Mouse (Mus musculus) limb, embryonic 11.5 days (tissue): ENCODE measurements around the gene Mypop. TPM values are rescaled to one million over a fixed set of nuclear protein-coding genes. Genes with fewer than 3 reads are reported as not detected.

Experiments used
- ATAC-seq: fragments of 200-750 bp; cut with Nextera tagmentation; 2 replicates; pipeline ENCODE4 v1.8.0; 2017; ENCODE audit warnings: low read depth; ENCODE audit not compliant: insufficient number of reproducible peaks, low FRiP score, low TSS enrichment
- DNase-seq: peaks from one replicate; pipeline ENCODE4 v3.0.0-alpha.2; 2015; ENCODE audit warnings: low spot score
- H3K27ac ChIP-seq: fragments of 300-500 bp; sonication (generic); replicated peaks from 2 replicates; pipeline ENCODE4 v1.5.1; 2014; ENCODE audit warnings: low read depth, mild to moderate bottlenecking, low read length
- H3K27me3 ChIP-seq: fragments of 300-500 bp; sonication (generic); 2 replicates; pipeline ENCODE4 v1.6.1; 2014; ENCODE audit warnings: mild to moderate bottlenecking, low read length, mixed read lengths; ENCODE audit not compliant: control insufficient read depth, insufficient read depth
- H3K36me3 ChIP-seq: fragments of 300-500 bp; sonication (generic); 2 replicates; pipeline ENCODE4 v1.6.1; 2014; ENCODE audit warnings: mild to moderate bottlenecking, low read length, moderate library complexity, mixed read lengths; ENCODE audit not compliant: control insufficient read depth, insufficient read depth
- H3K4me1 ChIP-seq: fragments of 300-500 bp; sonication (generic); 2 replicates; pipeline ENCODE4 v1.6.1; 2014; ENCODE audit warnings: low read length, mixed read lengths; ENCODE audit not compliant: control insufficient read depth, insufficient read depth
- H3K4me2 ChIP-seq: fragments of 300-500 bp; sonication (generic); 2 replicates; pipeline ENCODE4 v1.6.1; 2014; ENCODE audit warnings: low read depth, mild to moderate bottlenecking, moderate library complexity; ENCODE audit not compliant: severe bottlenecking
- H3K4me3 ChIP-seq: fragments of 300-500 bp; sonication (generic); 2 replicates; pipeline ENCODE4 v1.5.1; 2014; ENCODE audit warnings: low read depth, low read length
- H3K9ac ChIP-seq: fragments of 300-500 bp; sonication (generic); 2 replicates; pipeline ENCODE4 v1.6.1; 2014; ENCODE audit warnings: mild to moderate bottlenecking, low read length
- H3K9me3 ChIP-seq: fragments of 300-500 bp; sonication (generic); 2 replicates; pipeline ENCODE4 v1.6.1; 2016; ENCODE audit warnings: low read length; ENCODE audit not compliant: control insufficient read depth
- WGBS: fragments of 180-500 bp; shearing (Covaris S2); extraction: QIAGEN DNeasy Blood & Tissue Kit; methylation state at CpG from one replicate; pipeline ENCODE4 v1.1.7; 2014; 5-methylcytosine and 5-hydroxymethylcytosine counted together
- polyA plus RNA-seq: library from polyadenylated mRNA; unstranded; fragments of >200 nt; fragmentation: Nextera tagmentation; extraction: Ambion mirVana; gene quantifications from 2 replicates; pipeline ENCODE4 v1.2.1, GENCODE M21; 2014

Mypop gene
- polyA plus RNA-seq, 1 experiment from 2014 or later, result 5.7 TPM

DNA sequence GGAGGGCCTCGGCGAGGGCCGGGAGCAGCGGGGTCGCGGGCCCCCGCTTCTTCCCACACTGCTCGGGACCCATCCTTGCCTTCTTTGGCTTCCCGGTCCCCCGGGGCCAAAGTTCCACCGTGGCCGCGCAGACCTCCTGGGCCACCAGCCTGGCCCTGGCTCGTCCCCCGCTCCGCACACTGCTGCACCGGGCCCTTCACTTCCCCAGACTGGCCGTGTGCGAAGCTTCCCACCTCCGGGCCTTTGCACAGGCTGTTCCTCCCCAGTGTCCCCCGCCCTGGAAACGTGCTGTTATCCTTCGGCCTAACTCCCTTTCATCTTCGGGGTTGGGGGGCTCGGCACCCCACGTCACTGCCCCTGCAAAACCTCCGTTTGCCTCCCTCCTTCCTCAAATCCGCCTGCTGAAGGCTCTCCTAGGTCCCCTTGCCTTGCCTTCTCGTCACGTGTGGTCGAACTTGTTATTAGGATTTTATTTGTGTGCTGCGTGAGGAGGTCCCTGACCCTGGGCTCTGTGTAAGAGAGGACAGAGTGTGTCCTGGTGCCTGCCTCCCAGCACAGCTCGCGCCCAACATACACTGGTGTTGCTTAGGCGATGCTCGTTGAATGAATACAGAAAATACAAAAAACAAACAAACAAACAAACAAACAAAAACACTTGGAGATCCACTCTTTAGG is 33.7 kb downstream of the Mypop start:
- 2% methylated on average over 27 of the region's 36 CpGs for WGBS
- H3K27ac ChIP-seq, result 0 out of 2 replicates have a peak overlapping the region, but pooled peaks have one; percentile 47

DNA sequence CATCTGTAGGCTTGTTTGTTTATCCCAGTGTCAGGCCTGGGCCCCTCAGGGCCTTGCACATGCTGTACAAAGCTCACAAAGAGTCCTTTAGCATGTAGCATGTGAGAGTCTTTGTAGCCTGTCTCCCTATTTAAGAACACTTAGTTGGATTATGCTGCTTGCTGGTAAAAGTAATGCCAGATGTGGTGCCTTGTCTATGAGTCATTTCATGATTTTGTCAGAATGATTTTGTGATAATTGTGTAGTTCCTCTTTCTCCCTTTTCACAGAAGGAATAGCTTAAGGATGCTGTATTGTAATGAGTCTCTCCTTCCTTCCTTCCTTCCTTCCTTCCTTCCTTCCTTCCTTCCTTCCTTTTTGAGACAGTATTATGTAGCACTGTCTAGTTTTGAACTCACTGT is 37.0 kb downstream of the Mypop start:
- DNase-seq (no peak), ATAC-seq (no peak)
- no peak overlapping the region for H3K9ac ChIP-seq
- H3K27me3 ChIP-seq, result peaks cover 7% of the 10 kb centered on the region
- no peaks in the 10 kb centered on the region for H3K9me3 ChIP-seq
- H3K4me3 ChIP-seq, result no peak overlapping the region
- H3K4me2 ChIP-seq, result no peak overlapping the region
- no peak overlapping the region for H3K27ac ChIP-seq
- peaks cover 6% of the 10 kb centered on the region; the same call in 1 of the 2 replicates for H3K4me1 ChIP-seq
- H3K36me3 ChIP-seq, result peaks cover 22% of the 10 kb centered on the region

More for the DNA sequence above, 33.7 kb downstream of the Mypop start:
- H3K4me2 ChIP-seq, result peak overlapping the region; percentile 82
- peak overlapping the region; percentile 85 for H3K4me3 ChIP-seq
- DNase-seq (peak; percentile 56), ATAC-seq (peak; percentile 37)
- H3K36me3 ChIP-seq, result peaks cover 7% of the 10 kb centered on the region
- H3K4me1 ChIP-seq, result peaks cover 6% of the 10 kb centered on the region; the same call in 1 of the 2 replicates
- H3K27me3 ChIP-seq, result peaks cover 32% of the 10 kb centered on the region
- no peaks in the 10 kb centered on the region for H3K9me3 ChIP-seq
- H3K9ac ChIP-seq, result peak overlapping the region; percentile 86

DNA sequence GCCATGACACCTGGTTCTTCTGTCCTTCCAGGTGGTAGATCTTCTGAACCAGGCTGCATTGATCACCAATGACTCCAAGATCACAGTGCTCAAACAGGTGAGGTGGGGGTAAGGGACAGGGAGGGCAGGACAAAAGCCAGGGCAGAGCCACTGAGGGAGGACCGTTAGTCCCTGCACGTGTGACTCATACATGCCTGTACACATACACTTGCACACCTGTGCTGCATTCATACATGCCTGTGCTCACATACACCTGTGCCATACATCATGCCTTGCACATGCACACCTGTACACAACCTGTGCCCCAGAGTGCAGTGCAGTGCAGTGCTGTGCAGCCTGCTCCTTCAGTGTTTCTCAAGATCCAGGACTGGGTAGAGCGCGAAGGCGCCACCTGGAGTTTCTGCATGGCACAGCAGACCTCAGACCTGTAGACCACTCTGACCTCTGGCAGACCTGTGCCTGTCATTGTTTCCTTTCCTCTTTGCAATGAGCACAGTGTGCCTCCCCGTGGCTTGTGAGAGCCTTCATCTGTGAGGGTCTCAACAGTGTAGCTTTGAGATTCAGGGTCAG is 38.1 kb downstream of the Mypop start:
- Histone ChIP-seq H3K4me2 (no peak overlapping the region), H3K27ac (no peak overlapping the region), H3K36me3 (peaks cover 24% of the 10 kb centered on the region), H3K27me3 (no peaks in the 10 kb centered on the region), H3K4me1 (peaks cover 6% of the 10 kb centered on the region; the same call in 1 of the 2 replicates), H3K9ac (no peak overlapping the region), H3K9me3 (no peaks in the 10 kb centered on the region), H3K4me3 (no peak overlapping the region)
- DNase-seq (peak; percentile 81), ATAC-seq (peak; percentile 28; the same call in 1 of the 2 replicates)
- 66% methylated on average over 6 of the region's 6 CpGs for WGBS

DNA sequence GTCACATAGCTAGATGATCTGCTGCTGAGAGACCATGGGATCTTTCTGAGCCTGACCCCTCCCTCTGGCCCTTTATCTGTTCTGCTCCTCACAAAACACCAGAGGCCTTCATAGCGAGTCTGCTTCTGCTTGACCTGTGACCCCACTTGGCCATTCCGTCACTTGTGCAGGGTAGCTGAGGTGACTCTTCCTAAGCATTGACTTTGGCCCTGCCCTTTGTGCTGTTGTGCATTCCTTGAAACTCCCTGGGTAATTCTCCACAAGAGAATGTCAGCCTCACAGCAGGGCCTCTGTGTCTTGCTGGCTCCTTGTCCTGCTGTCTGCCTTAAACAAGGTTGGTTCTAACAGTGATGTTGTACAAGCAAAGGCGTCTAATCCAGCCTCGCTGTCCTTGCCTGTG is 40.6 kb downstream of the Mypop start:
- no peak for ATAC-seq
- Histone ChIP-seq H3K4me2 (no peak overlapping the region), H3K4me3 (no peak overlapping the region), H3K27ac (no peak overlapping the region), H3K4me1 (no peaks in the 10 kb centered on the region), H3K27me3 (no peaks in the 10 kb centered on the region), H3K9ac (no peak overlapping the region), H3K36me3 (peaks cover 34% of the 10 kb centered on the region), H3K9me3 (no peaks in the 10 kb centered on the region)
- WGBS, result 87% methylated on average over 4 of the region's 4 CpGs
- DNase-seq, result no peak

DNA sequence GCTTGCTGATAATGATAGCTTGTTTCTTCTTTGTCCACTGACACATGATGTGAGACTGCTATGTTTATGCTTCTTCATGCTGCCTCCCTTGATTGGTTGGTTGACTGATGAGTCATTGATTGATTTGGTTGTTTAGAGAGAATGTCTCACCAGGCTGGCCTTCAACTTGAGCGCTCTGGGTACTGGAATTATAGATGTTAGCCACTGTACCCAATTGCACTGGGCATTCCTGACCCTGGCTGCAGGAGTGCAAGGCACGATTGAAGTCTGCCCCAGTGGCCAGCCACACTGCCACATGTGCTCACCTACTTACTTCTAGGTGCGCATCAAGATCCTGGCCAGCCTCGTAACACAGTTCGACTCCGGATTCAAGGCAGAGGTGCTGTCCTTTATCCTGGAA is 53.6 kb downstream of the Mypop start:
- DNase-seq, result no peak
- 95% methylated on average over 6 of the region's 6 CpGs for WGBS

DNA sequence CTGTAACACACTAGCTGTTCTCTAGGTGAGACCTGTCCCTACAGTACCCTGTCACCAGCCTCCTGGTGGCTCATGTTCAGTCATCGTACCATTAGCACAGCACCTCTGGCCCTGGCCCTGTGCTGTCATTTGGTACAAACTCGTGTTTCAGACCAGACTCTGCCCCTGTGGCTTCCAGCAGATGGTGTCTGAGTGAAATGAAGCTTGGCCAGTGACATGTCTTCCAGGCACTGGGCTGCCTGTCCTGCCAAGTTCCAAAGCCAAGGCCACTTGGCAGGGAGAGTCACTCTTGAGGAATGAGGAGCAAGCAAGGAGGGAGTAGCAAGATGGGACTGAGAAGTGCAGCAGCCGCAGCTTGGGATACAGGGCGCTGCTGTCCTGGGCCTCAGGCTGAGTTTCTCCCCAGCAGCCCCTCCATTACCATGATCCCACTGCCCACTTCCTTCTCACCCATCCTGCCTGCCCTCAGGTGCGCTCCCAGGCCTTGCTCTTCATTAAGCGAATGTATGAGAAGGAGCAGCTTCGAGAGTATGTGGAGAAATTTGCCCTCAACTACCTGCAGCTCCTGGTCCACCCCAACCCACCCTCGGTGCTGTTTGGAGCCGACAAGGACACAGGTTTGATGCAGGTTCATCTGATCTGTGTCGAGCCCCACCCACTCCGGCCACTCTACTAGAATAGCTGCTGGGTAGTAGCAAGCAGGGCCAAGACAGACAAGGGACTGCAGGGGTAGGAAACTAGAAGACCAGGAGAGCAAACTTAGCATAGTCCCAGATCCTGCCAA is 55.4 kb downstream of the Mypop start:
- no peaks in the 10 kb centered on the region for H3K9me3 ChIP-seq
- peaks cover 43% of the 10 kb centered on the region for H3K36me3 ChIP-seq
- WGBS, result 91% methylated on average over 11 of the region's 11 CpGs

More for the DNA sequence above, 53.6 kb downstream of the Mypop start:
- Histone ChIP-seq H3K4me1 (no peaks in the 10 kb centered on the region), H3K4me2 (no peak overlapping the region), H3K9ac (no peak overlapping the region), H3K9me3 (no peaks in the 10 kb centered on the region), H3K4me3 (no peak overlapping the region), H3K27ac (no peak overlapping the region), H3K36me3 (peaks cover 56% of the 10 kb centered on the region), H3K27me3 (no peaks in the 10 kb centered on the region)
- no peak for ATAC-seq

DNA sequence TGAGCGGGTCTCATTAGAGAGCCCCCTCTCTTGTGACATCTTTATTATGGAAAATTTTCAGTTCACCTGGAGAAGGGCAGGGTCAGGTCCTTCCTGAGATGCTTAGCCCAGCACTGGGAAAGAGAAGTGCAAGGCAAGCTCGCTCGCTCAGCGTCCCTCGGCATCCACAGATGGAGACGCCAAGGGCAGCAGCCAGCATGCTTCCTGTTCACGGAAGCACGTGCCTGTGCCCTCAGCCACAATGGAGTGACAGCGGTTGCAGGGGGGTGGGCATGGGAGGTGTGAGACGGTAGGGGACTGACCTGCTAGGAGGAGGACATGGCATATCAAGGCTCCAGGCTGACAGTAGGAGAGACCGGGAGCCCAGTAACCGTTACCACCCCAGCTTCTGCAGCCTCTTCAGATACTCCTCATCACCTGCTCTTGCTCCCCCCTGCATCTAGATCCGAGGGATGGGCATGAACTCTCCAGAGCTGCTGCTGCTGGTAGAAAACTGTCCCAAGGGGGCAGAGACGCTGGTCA is 57.0 kb downstream of the Mypop start:
- no peak overlapping the region for H3K4me2 ChIP-seq
- no peak overlapping the region for H3K27ac ChIP-seq
- H3K4me3 ChIP-seq, result no peak overlapping the region
- ATAC-seq (no peak), DNase-seq (no peak)
- no peak overlapping the region for H3K9ac ChIP-seq
- no peaks in the 10 kb centered on the region for H3K4me1 ChIP-seq
- no peaks in the 10 kb centered on the region for H3K27me3 ChIP-seq
- H3K9me3 ChIP-seq, result no peaks in the 10 kb centered on the region
- 85% methylated on average over 14 of the region's 14 CpGs for WGBS
- H3K36me3 ChIP-seq, result peaks cover 44% of the 10 kb centered on the region

More for the DNA sequence above, 55.4 kb downstream of the Mypop start:
- H3K4me2 ChIP-seq, result no peak overlapping the region
- no peaks in the 10 kb centered on the region for H3K27me3 ChIP-seq
- no peak overlapping the region for H3K4me3 ChIP-seq
- no peaks in the 10 kb centered on the region for H3K4me1 ChIP-seq
- H3K9ac ChIP-seq, result no peak overlapping the region
- DNase-seq (no peak), ATAC-seq (no peak)
- H3K27ac ChIP-seq, result no peak overlapping the region

DNA sequence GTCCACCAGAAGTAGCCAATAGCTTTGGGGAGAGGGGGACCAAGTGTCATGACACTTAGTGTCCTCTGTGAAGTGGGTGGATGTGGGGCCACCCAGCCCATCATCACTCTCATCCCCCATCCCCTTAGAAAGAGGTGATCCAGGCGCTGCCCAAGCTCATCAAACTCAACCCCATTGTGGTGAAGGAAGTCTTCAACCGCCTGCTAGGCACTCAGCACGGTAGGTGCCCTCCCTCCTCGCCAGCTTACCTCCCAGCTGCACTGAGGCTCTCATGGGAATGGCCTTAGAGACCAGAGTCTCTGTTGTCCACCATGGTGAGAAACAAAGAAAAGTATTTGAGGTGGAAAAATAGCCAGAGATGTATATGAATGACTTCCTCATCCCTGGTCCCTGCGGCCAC is 58.2 kb downstream of the Mypop start:
- no peaks in the 10 kb centered on the region for H3K4me1 ChIP-seq
- peaks cover 40% of the 10 kb centered on the region for H3K36me3 ChIP-seq
- WGBS, result 94% methylated on average over 5 of the region's 5 CpGs

More for the DNA sequence above, 58.2 kb downstream of the Mypop start:
- H3K9me3 ChIP-seq, result no peaks in the 10 kb centered on the region
- H3K9ac ChIP-seq, result no peak overlapping the region
- no peak overlapping the region for H3K4me2 ChIP-seq
- no peak overlapping the region for H3K27ac ChIP-seq
- H3K4me3 ChIP-seq, result no peak overlapping the region
- ATAC-seq (no peak), DNase-seq (no peak)
- H3K27me3 ChIP-seq, result no peaks in the 10 kb centered on the region
